Mouse (Mus musculus) embryonic stem cell, embryonic (primary cell): ENCODE results near the gene Ppp6r1.

ENCODE experiments used
- CTCF ChIA-PET, 4 experiments: fragments of 300-600 bp in 2 of 4; fragments of 350-600 bp in 2 of 4; sonication (Branson Sonifier 250); formaldehyde crosslinking; loops; one replicate each; lab custom pipeline; 2022; ENCODE audit warnings: inconsistent platforms in 2 of 4; lab: Charles Lee
- POLR2A ChIA-PET, 4 experiments: fragments of 300-600 bp in 2 of 4; fragments of 350-600 bp in 2 of 4; sonication (Branson Sonifier 250); formaldehyde crosslinking; loops; one replicate each; lab custom pipeline; 2022; ENCODE audit warnings: antibody characterized with exemption in 4 of 4, inconsistent platforms in 1 of 4; lab: Charles Lee

Gene Ppp6r1

DNA sequence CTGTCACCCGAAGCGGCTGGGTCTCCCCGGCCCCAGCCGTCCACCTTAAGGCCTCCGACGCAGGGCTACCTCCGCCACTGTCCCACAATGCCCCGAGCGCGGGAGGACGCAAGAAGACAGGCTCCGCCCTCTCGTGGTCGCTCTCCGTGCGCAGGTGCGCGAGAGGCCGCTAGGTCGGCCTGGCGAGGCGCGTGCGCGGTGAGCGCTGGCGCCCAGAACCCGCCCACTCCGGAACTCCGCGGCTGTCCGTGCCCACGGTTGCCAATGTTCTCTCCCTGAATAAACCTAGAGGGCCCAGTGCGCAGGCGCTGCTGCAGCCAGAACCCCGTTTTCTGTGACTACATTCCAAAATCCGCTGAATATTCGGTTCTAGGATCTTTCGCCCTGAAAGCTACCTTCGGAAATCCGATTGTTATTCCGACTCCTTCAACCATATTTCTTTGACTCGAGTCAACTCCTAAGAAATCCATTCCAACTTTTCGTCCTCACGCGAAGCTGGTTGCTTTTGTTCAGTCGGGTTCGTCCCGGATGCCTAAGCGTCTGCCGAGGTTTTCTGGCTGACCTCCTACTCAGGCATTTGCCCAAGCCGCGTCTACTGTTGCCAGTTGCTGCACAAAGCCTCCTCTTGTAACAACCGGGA is at the start of gene Ppp6r1:
TSS of gene Ppp6r1 (minus strand) at position 108 of the 640 bp plus-strand sequence.
- CTCF ChIA-PET: interaction anchor here (0.6 to 1.4 kb wide), 6 partner anchors 9 to 205 kb away, joined by 3 to 12 read pairs (median 4); no protein-coding TSS in a partner anchor
- POLR2A ChIA-PET: interaction anchor here (0.6 to 3.7 kb wide), 50 partner anchors 9 to 993 kb away, joined by 3 to 29 read pairs (median 5); partner anchors contain the start of genes Hspbp1 (in 3 of the 4), Ube2s (in 3 of the 4), Cox6b2 (in 2 of the 4) and Rpl28 (in 2 of the 4)

DNA sequence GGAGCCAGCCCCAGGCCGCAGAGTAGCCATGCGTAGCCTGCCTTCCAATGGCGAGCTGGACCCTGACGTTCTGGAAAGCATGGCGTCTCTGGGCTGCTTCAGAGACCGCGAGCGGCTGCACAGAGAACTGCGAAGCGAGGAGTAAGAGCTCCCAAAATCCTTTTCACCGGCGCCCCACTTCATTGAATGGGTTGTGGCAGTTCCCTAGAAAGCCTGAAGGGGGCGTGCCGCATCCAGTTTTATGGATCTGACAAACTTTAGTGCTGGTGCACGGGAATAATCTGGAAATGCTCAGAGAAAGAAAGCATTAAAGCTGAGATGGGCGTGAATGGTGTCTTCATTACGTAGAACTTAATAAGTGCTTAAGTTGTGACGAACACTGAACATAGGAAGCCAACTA is 46.3 kb upstream of the Ppp6r1 start:
- ChIA-PET POLR2A (interaction anchor here (0.5 to 8.0 kb wide), 84 partner anchors 8 to 334 kb away, joined by 3 to 108 read pairs (median 5); partner anchors contain the start of genes Brsk1 (in 3 of the 4), Cox6b2 (in 3 of the 4), Hspbp1 (in 3 of the 4) and Rpl28 (in 3 of the 4)), CTCF (interaction anchor here (0.5 to 2.8 kb wide), 65 partner anchors 9 to 301 kb away, joined by 3 to 23 read pairs (median 4); partner anchors contain the start of genes Hspbp1 (in 3 of the 4), Kmt5c (in 2 of the 4), Rpl28 (in 2 of the 4) and Cox6b2 (in 1 of the 4))

DNA sequence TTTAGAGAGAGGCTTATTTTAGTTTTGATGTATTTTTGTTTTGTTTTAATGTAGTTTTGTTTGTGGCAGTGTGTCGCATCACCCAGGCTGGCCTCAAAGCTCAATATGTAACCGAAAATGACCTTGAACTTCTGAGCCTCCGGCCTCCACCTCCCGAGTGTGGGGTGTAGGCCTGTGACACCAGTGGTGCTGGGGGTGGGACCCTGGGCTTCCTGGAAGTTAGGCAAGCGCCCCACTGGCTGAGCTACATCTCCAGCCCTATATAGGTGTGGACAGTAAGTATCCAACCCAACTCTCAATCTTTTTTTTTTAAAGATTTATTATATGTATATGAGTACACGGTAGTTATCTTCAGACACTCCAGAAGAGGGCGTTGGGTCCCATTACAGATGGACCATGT is 44.4 kb upstream of the Ppp6r1 start:
- CTCF ChIA-PET: interaction anchor here in 2 of 4 experiments (1.1 to 2.8 kb wide), 7 partner anchors 11 to 251 kb away, joined by 3 to 22 read pairs (median 4); partner anchors contain the start of gene Hspbp1 (in 1 of the 2)

DNA sequence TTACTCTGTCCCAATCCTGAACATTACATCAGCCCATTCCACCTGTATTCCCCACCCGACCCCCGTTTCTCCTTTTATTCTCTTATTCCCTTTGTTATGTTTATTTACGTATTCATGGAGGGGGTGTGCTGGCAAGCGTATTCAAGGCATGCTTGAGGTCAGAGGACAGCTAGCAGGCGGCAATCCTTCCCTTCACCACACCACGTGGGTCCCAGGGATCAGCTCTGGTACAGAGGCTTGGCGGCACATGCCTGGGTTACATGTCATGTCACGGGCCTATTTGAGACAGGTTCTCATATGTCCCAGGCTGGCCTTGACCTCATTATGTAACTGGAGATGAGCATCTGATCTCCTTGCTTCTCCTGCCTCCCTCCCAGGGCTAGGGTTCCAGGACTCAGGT is 43.5 kb upstream of the Ppp6r1 start:
- POLR2A ChIA-PET: interaction anchor here (0.6 to 8.0 kb wide), 62 partner anchors 10 to 1454 kb away, joined by 3 to 108 read pairs (median 6); partner anchors contain the start of genes Ube2s (in 4 of the 4), Hspbp1 (in 3 of the 4), Kmt5c (in 3 of the 4) and Rpl28 (in 3 of the 4)
- CTCF ChIA-PET: interaction anchor here in 3 of 4 experiments (0.6 to 1.5 kb wide), 6 partner anchors 14 to 571 kb away, joined by 3 to 7 read pairs (median 3); no protein-coding TSS in a partner anchor

More for the DNA sequence above, 44.4 kb upstream of the Ppp6r1 start:
- POLR2A ChIA-PET: interaction anchor here (0.7 to 8.0 kb wide), 59 partner anchors 8 to 357 kb away, joined by 3 to 108 read pairs (median 7); partner anchors contain the start of genes Hspbp1 (in 3 of the 4), Kmt5c (in 3 of the 4), Rpl28 (in 3 of the 4) and Ube2s (in 3 of the 4)

DNA sequence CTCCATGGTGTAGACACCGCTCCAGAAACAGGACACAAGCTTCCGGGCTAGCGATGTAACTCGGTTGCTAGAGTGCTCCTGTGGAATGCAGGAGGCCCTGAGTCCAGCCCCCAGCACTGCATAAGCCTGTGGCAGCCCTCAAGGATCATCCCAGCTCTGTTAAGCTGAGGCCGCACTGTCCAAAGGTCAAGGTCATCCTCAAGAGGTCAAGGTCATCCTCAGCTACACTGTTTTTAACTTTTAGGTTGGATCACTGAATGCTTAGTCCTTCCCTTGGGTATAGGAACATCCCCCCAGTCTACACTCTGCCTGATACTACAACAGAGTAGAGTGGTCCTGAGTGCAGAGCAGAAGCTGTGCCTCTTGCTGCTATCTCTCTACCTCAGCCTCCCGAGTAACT is 34.2 kb upstream of the Ppp6r1 start:
- ChIA-PET CTCF (interaction anchor here in 3 of 4 experiments (1.2 to 3.3 kb wide), 3 partner anchors 12 kb away, joined by 3 to 22 read pairs (median 13); no protein-coding TSS in a partner anchor), POLR2A (interaction anchor here (0.6 to 5.3 kb wide), 52 partner anchors 8 to 337 kb away, joined by 3 to 74 read pairs (median 6); partner anchors contain the start of genes Cox6b2 (in 3 of the 4), Hspbp1 (in 3 of the 4), Rpl28 (in 3 of the 4) and Tmem238 (in 3 of the 4))

DNA sequence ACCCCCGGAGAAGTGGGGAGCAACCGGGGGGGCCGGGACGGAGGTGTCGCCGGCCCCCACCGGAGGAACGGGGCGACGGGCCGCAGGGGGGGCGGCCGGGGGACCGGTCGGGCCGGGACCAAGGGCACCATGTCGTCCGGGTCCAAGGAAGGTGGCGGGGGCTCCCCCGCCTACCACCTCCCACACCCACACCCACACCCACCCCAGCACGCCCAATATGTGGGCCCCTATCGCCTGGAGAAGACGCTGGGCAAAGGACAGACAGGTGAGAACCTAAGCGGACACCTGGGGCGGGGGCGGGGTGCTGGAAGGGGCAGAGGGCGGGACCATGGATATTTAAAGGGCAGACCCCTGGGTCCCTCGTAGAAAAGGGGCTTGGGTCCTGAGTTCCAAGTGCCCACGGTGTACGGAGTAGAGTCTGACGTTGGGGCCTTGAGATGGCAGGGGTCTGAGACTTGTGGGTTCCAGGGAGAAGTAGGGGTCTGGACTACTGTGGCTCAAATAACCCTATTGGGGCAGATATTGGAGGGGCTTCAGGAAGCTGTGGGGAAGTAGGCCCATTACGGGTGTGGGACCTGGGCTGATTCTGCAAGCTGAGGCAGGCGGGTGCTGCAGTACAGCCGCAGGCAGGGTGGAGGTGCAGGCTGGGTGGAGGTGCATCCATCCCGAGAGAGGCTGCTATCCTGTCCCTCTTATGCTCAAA is 32.3 kb upstream of the Ppp6r1 start:
- ChIA-PET POLR2A (interaction anchor here in 3 of 4 experiments (0.5 to 5.3 kb wide), 26 partner anchors 8 to 322 kb away, joined by 3 to 74 read pairs (median 5); partner anchors contain the start of genes Ube2s (in 3 of the 3), Cox6b2 (in 2 of the 3), Rpl28 (in 2 of the 3) and Kmt5c (in 1 of the 3)), CTCF (interaction anchor here in 2 of 4 experiments (2.8 to 3.3 kb wide), 2 partner anchors 14 kb away, joined by 13 to 22 read pairs; no protein-coding TSS in a partner anchor)

DNA sequence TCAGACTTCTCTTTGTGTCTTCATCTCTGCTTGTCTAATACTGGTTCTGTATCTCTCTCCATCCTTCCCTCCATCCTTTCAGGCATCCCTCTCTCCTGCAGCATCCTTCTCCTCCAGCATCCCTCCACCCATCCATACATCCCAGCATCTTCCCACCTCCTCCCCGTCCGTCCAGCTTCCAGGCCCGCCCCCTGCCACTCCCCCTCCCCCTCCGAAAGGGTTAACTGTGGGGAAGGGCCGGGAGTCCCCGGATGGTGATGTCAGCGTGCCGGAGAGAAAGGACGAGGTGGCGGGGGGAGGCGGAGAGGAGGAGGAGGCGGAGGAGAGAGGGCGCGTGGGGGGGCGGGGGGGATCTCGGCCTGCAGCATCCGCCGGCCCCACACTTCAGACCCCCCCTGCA is 31.6 kb upstream of the Ppp6r1 start, which contains the start of gene Brsk1:
TSS of gene Brsk1 (plus strand) at position 218 of the 400 bp plus-strand sequence.
- POLR2A ChIA-PET: interaction anchor here in 3 of 4 experiments (0.6 to 5.3 kb wide), 18 partner anchors 9 to 252 kb away, joined by 3 to 74 read pairs (median 4); partner anchors contain the start of genes Cox6b2 (in 2 of the 3), Kmt5c (in 2 of the 3), Rpl28 (in 1 of the 3) and Ube2s (in 1 of the 3)
- CTCF ChIA-PET: interaction anchor here in 1 of 4 experiments (0.6 kb wide), 1 partner anchor 212 kb away, joined by 3 read pairs; no protein-coding TSS in a partner anchor

DNA sequence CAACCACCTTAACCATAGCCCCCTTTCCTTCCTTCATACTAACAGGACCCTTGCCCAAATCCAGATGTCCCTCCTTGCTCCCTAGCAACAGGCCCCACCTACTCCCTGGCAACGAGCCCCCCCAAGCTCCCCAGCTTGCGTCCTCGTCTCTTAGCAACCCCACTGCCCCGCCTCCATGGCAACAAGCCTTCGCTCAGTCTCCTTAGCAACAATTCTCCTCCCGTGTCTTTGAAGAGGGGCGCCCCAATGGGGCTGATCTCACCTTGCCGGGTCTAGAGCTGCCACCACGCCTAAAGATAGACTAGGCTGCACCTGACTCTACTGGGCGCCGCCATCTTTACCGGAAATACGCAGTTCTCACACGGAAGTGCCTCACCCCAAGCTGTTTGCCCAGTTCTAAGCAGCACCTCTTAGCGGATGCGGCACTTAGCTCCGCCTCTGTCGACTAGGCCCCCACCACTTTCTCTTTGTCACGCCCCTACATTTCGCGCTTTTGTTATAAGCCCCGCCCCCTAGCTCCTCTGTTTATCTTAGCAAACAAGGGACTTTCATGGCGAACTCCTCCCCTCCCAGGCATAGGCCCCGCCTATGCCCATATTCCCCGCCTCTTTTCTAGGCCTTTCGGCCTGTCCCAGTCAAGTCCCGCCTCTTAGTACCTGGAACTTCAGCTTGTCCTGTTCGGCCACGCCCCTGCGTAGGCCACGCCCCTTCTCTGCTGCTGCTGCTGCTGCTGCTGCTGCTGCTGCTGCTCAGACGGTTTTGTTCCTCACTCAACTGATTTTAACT is 26.0 kb upstream of the Ppp6r1 start, which contains the start of gene Hspbp1:
TSS of gene Hspbp1 (minus strand) at position 437 of the 786 bp plus-strand sequence.
- POLR2A ChIA-PET: interaction anchor here (0.5 to 4.7 kb wide), 130 partner anchors 8 to 1520 kb away, joined by 3 to 141 read pairs (median 5); partner anchors contain the start of genes Cox6b2 (in 3 of the 4), Kmt5c (in 3 of the 4), Ppp6r1 (in 3 of the 4) and Rpl28 (in 3 of the 4)
- CTCF ChIA-PET: interaction anchor here (0.5 to 1.8 kb wide), 15 partner anchors 10 to 375 kb away, joined by 3 to 14 read pairs (median 4); partner anchors contain the start of genes Cox6b2 (in 1 of the 4) and Kmt5c (in 1 of the 4)

DNA sequence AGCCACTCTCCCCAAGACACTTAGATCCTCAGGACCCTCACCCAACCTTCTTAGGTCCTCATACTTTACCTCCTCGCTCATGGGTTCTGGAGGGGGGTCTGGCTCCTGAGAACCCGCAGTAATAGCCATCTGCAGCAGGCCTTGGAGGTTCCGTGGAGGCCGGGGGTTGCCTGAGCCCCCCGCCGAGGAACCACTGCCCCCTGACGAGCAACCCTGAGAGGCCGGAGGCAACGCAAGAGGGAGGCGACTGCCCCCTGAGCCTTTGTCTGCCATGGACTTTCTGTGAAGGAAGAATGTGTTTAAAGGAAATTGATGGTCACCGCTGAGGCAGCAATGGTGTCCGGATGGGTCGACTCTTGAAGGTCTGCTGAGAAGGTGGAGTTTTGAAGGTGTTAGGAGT is 25.4 kb upstream of the Ppp6r1 start:
- CTCF ChIA-PET: interaction anchor here in 3 of 4 experiments (0.5 to 1.8 kb wide), 6 partner anchors 10 to 228 kb away, joined by 3 to 14 read pairs (median 4); no protein-coding TSS in a partner anchor

DNA sequence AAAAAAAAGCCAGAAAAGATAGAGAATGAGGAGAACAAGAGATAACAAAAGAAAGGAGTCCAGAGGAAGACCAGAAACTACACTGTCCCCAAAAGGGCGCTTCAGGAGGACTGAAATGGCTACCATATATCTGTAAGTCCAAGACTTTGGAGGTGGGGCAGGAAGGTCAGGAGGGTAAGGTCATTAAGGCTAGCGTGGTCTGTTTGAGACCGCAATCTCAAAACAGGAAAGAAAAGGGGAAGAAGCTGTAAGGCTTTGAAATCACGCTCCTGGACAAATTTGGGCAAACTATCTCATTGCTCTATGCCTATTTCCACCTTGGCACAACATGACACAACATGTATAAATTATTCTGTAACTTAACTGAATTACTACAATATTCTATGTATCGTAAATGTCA is 24.5 kb upstream of the Ppp6r1 start:
- POLR2A ChIA-PET: interaction anchor here (0.6 to 4.7 kb wide), 39 partner anchors 8 to 1006 kb away, joined by 3 to 141 read pairs (median 6); partner anchors contain the start of genes Cox6b2 (in 3 of the 4), Ube2s (in 3 of the 4), Fiz1 (in 2 of the 4) and Ppp6r1 (in 2 of the 4)

More for the DNA sequence above, 25.4 kb upstream of the Ppp6r1 start:
- POLR2A ChIA-PET: interaction anchor here (0.7 to 4.7 kb wide), 83 partner anchors 8 to 1039 kb away, joined by 3 to 141 read pairs (median 8); partner anchors contain the start of genes Cox6b2 (in 3 of the 4), Ppp6r1 (in 3 of the 4), Rpl28 (in 3 of the 4) and Tmem238 (in 3 of the 4)

DNA sequence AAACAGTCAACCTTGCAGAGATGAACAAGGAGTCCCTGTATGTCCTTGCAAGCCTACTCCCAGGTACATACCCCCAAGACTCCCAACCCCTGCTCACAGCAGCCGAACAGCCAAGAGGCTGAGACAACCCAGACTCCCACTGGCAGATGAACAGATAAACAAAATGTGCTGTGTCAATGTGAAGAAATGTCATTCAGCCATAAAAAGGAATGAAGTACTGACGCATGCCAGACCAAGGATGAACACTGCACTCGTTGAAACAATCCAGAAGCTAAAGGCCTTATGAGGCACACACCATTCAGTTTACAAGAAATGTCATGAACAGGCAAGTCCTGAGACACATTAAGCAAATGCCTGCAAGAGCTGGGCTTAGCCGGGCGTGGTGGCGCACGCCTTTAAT is 16.4 kb upstream of the Ppp6r1 start:
- POLR2A ChIA-PET: interaction anchor here in 3 of 4 experiments (1.1 to 5.0 kb wide), 8 partner anchors 10 to 137 kb away, joined by 3 to 19 read pairs (median 7); partner anchors contain the start of genes Hspbp1 (in 3 of the 3), Cox6b2 (in 1 of the 3), Rpl28 (in 1 of the 3) and Ube2s (in 1 of the 3)
- CTCF ChIA-PET: no interaction called here

More for the DNA sequence above, 24.5 kb upstream of the Ppp6r1 start:
- CTCF ChIA-PET: interaction anchor here in 3 of 4 experiments (0.5 to 1.1 kb wide), 5 partner anchors 22 to 150 kb away, joined by 3 to 10 read pairs (median 3); no protein-coding TSS in a partner anchor

DNA sequence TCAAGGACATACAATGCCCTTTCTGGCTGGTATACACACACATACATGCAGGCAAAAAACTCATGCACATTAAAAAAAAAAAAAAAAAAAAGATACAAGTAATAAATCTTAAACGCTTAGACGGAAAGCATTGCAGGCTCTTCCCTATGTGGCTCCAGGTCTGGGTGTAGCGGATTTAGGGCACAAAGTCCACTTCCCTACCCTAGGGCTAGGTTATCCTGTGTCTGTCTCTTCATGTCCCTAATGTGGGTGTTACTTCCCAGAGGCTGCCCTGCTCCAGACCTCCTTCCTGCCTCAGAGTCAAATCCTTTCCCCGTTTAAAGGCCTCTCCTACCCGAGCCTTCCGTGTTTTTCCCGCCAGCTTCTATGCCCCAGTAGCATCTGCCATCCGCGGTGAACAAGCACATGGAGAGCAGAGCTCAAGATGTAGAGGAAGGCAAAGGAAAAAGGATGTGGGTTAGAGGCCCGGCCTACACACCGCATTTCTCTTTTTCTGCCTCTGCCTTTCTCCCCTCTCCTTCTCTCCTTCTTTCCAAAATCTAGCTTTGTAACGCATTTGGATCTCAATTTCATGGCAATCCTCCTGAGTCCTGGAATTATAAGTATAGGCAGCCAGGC is 15.4 kb upstream of the Ppp6r1 start:
- ChIA-PET CTCF (interaction anchor here in 1 of 4 experiments (0.8 kb wide), 1 partner anchor 10 kb away, joined by 3 read pairs; the partner anchor contains the start of gene Hspbp1), POLR2A (interaction anchor here in 3 of 4 experiments (0.6 to 5.0 kb wide), 14 partner anchors 10 to 139 kb away, joined by 3 to 19 read pairs (median 4); partner anchors contain the start of genes Hspbp1 (in 2 of the 3), Ube2s (in 2 of the 3), Cox6b2 (in 1 of the 3) and Kmt5c (in 1 of the 3))

DNA sequence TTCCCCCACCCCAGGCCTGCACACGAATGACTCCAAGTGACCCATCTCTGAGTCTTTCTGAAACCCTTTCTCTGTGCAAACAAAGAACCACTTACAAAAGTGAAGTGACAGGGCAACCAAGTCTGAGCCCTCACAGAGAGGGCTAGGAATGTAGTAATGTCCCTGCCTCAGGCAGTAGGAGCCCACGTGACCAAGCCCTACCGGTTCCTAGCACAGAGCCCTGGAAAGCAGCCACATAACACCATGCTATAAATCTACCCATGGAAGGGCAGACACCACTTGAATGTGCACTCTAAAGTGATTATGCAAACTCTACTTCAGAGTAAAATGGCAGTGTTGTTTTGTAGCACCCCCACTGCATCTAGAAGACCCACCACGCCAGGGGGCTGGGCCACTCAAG is 13.1 kb upstream of the Ppp6r1 start:
- CTCF ChIA-PET: no interaction called here
- POLR2A ChIA-PET: interaction anchor here in 2 of 4 experiments (0.6 to 5.0 kb wide), 4 partner anchors 13 to 324 kb away, joined by 3 to 19 read pairs (median 4); partner anchors contain the start of genes Hspbp1 (in 2 of the 2) and Cox6b2 (in 1 of the 2)

DNA sequence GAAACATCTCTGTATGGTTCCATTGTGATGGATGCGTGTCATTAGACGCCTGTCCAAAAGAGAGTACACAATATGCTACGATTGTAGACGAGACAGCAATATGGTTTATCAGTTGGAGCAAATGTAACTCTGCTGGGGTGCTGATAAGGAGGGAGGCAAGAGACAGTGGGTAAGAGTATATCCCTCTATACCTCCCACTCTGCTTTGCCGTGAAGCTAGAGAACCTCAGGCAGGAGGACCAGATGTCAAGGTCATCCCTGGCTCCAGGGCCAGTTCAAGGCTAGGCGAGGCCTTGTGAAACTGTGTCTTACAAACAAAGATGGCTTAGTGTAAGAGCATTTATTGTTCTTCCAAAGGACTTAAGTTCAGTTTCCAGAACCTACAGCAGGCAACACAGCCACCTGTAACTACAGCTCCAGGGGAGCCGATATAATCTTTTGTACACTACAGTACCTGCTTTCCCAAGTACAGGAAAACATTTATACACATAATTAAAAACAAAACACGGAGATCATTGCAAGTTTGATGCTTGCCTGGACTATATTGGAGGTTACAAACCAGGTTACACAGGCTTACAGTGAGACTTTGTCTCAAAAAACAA is 11.9 kb upstream of the Ppp6r1 start:
- POLR2A ChIA-PET: interaction anchor here in 2 of 4 experiments (0.6 to 1.6 kb wide), 7 partner anchors 14 to 142 kb away, joined by 3 to 6 read pairs (median 4); partner anchors contain the start of genes Hspbp1 (in 2 of the 2) and Cox6b2 (in 1 of the 2)
- CTCF ChIA-PET: interaction anchor here in 1 of 4 experiments (0.7 kb wide), 1 partner anchor 230 kb away, joined by 3 read pairs; no protein-coding TSS in a partner anchor
